Mouse (Mus musculus) cerebellum, adult 18-20 months (tissue): Measurements from ENCODE around the gene Lef1.

Experiments used
- DNase-seq, 2 experiments: peaks; one replicate each; pipeline ENCODE4 v3.0.0; 2021

Lef1 gene

DNA sequence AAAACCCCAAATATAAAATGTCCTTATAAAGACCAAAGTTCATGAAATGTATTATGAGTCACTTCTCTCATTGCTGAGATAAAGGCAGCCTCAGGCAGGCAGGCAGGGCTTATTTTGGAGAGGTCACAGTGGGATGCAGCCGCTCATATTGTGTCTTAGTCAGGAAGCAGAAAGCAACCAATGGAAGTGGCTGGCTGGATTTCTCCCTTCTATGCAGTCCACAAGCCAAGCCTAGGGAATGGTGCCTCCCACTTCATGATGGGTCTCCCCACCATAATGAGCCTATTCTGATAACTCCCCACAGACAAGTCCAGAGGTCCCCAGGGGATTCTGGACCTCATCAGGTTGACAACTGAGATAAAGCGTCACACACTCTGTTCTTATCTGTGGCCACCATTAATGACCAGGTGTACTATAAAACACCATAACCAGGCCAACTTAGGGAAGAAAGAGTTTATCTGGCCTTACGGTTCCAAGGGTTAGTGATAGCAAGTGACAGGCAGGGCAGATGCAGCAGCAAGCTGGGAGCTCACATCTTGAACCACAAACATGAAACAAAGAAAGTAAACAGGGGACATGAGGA is 145.2 kb downstream of the Lef1 start:
- no peak for DNase-seq

DNA sequence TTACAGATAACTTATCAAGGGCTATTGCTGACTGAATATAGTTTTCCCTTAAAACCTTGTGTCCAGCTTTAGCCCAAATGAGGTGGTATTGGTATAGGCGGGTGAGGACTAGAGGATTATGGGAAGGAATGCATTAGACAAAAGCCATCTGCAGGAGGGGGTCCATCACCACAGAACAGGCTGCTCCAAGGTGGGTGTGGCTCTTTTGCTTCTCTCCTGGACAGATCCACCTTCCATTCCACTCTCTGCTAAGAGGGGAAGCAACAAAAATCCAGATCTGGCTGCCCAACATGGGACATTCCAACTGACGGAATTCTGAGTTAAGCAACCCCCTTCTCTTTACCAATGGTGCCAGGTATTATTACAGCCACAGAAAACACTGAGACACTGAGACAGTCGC is 148.7 kb downstream of the Lef1 start:
- DNase-seq: no peak

DNA sequence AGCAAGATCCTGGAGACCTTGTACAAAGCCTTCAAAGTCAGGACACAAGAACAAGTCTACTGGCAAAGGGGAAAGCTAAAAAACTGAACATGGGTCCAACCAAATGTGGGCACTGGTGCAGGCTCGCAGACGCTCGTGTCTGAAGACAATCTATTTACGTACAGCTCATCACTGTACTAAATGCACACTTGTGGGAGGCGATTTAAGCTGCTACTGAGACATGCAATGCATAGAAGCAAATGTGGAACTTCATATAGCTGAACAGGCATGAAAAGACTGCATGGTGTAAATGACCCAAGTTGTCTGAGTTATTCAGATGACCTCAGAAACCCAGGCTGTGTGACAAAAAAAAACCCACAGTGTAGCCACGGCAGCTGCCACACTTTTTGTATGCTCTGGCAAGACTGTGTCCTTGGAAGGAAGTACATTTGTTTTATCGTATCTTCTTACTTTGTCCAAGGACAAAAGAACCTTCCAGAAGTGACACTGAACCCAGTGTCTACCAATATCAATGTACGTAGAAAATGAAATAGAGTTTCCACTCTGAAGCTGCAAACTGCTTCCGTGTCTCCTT is 149.2 kb downstream of the Lef1 start:
- no peak for DNase-seq

DNA sequence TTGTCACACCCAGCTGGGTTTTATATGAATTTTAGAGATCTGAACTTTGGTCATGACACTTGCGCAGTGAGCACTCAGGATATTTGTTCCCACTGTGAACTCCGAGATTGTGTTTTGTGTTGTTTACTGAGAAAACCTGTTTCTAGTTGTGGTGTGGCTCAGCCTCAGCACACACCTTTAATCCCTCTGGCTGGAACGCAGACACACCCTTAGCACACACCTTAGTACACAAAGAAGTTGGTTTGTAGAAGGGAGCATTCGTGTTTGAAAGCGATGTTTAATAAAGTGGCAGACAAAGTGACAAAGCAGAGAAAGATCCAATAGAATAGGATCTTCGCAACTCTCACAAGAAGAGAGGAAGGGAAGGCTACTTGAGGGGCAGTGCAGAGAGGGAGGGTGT is 150.1 kb downstream of the Lef1 start:
- DNase-seq: no peak

DNA sequence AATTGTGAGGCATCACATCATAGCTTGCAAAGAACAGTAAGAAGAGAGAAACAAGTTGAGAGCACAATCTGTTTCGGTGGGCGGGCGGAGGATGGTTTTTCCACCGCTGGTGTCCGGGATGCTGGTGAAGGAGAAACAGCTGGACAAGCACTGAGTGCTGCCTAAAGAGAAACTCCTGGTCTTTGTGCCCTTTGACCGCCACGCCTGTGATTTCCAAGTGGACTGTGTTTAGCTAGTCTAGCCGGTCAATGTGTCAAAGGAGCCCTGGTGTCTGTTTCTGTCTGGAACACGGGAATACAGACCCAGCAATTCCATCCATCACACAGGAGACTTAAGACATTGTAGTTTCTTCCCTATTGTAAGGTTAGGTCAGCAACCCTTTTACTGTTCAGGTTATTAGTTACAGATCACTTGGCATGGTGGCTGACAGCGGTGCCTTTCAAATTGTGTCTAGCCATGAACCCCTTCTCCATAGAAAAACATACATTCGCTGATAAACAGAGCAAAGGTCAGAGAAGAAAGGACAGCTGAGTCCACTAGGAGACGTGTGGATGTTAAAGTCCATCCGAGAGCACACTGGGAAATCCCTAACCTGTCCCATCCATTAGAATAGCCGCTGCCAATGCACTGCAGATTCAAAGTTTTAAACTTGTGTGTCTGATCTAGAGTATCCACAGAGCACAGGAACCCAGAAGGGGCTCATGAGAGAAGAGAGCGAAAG is 153.7 kb downstream of the Lef1 start:
- DNase-seq: no peak

DNA sequence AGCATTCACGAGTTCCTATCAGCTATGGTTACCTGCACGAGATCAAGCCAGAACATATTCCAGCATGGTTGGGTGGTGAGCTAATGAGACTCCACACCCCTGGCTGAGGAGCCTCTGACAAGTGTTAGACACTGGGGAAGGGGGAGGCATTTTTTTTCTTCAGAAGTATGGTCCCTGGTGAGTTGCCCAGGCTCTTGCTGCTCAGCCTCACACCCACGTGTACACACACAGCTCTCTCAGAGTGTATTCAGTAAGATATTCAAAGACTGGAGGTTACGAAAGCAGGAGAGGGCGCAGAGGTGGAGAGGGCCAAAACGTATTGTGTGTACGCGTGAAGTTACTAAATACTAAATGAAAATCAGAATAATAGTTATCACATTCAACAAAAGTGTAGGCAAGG is 155.2 kb downstream of the Lef1 start:
- no peak for DNase-seq

DNA sequence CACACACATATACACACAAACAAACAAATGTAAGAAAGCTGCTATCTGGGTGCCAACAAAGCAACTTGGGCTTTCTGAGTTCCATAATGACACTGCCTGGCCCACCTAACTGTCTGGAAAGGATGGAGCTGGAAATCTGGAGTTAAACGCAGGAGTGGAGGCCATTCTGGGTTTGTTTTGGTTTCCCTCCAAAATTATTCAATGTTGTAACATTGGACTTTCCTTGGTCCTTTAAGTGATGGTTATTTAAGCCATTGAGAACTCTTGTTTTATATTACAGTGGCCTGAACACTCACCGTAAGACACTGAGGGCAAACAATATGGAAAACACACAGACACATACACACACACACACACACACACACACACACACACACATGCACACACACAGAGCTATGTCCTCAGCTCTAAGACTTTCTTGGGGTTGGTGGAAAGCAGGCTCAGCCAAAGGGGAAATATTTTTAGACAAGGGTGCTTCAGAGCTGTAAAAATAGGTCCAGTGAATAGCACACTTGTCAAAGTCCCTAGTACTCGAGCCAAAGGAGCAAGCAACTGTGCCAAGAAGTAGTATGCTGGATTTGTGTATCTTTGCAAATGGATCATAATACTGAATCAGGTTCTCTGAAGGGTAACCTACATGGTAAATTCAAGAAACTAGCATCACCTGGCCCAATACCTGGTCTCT is 156.2 kb downstream of the Lef1 start:
- DNase-seq: no peak

DNA sequence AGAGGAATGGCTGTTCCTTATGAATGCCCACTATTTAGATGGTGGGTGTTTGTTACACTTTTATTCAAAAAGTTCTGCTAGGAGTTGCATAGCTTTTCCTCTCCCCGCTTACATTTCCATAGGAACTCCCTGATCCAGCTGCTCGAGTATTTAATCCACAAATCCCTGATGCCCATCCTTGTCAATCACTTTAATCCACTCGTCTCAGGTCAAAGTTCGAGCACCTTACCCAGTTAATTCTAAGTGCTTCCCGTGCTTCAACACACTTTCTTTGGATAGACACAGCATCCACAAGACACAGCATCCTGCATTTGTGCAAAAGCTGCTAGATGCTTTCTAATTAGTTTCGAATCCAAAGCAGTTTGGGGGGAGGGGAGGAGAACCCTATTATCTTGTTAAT is 160.1 kb downstream of the Lef1 start:
- no peak for DNase-seq

DNA sequence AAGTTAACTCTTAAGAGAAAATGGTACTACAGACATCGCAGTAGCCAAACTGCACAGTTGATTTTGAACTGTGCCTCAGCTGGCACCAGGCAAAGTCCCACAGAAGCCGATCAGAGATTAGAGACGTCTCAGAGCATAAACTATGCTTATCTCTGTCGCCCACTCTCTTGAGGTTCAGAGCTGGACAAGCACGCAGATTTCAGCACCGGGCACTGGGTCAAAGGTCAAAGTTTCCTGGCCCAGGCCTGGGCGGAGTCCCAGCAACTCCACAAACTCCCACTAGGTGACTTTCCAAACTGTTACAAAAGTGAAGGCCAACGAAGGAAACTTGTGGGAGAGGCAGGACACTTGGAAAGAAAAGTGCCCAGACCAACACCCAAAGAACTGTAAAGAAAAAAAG is 160.9 kb downstream of the Lef1 start:
- DNase-seq: no peak

DNA sequence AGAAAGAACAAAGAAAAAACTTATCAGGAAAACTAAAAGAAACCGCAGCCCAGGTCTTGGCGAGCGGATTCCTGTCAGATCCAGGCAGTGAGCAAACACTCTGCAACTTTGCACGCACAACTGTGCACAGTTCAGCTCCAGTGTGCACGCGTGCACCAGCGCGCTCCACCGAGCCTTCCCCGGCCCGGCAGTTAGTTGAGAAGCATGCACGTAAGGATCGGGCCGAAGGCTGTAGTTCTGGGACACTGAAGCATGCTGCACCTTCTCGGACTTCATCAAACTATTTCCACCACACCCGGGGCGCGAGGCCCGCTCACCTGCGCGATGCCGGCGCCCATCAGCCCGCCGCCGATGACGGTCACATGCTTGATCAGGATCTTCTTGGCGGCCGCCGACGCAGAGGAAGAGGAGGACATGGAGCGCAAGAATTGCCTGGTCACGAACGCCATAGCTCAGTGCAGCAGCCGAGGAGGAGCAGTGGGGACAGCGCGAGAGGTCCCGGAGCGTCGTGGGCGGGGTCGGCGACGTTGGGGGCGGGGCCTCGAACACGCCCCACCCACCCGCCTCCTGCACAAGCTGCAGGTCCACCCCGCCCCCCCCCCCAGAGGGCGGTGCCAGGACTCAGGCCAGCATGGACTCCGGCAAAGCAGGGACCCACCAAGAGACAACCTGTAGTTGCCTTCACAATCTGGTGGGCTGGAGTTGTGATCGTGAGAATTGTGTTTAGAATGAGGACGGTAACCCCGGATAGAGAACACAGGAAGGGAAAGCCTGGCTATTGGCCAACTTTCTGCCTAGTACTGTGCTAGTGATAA is 161.5 kb downstream of the Lef1 start, which contains the start of gene Hadh:
TSS of gene Hadh (minus strand) at position 543 of the 815 bp plus-strand sequence.
- DNase-seq: peak; percentile 67 to 80

DNA sequence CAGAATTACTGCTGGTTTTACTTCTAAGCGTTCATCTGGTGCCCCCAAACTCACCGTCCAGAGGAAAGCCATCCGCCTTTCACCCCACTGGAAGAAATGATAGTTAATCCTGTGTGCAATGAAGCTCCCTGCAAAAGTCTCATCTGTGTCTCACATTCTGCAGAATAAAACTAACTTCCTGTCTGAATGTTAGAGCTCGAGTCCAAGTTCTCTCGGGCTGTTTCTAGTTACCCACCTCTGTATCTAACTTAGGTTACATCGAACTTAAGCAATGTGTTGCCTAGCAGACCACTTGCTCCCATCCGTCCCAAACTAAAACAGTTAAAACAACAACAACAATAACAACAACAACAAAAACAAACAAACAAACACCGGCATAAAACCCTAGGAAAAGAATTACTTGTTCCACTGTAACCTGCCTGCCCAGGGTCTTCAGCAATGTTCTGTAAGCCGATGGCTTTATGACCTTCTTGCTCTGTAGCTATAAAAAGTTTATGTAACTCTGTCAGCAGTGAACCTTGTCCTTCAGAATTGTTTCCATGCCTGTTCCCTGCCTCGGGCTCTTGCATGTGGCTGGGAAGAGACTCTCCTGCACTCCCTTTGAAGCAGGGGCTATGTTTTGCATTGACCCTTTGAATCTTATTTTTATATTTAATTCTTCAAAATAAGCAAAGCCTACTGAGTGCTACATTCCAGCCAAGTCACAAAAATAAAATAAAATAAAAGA is 162.3 kb downstream of the Lef1 start:
- no peak for DNase-seq
